Mouse (Mus musculus) midbrain, embryonic 10.5 days (tissue): ENCODE data around the gene Trim26. TPM values are rescaled to one million over a fixed set of nuclear protein-coding genes. Genes with fewer than 3 reads are reported as not detected.
"Not testable (repeated sequence)": the region's sequence is repeated elsewhere in the genome, so short reads cannot be mapped to it uniquely, and the experiment has no call there.

Source experiments
- DNase-seq: peaks from one replicate; pipeline ENCODE4 v3.0.0-alpha.2; 2017; ENCODE audit warnings: low spot score
- H3K27ac ChIP-seq: fragments of 300-500 bp; sonication (generic); replicated peaks from 2 replicates; pipeline ENCODE4 v1.5.1; 2016; ENCODE audit warnings: mild to moderate bottlenecking
- H3K27me3 ChIP-seq: fragments of 300-500 bp; sonication (generic); 2 replicates; pipeline ENCODE4 v1.6.1; 2016; ENCODE audit warnings: low read depth, mild to moderate bottlenecking; ENCODE audit not compliant: poor library complexity, severe bottlenecking
- H3K36me3 ChIP-seq: fragments of 300-500 bp; sonication (generic); 2 replicates; pipeline ENCODE4 v1.6.1; 2016; ENCODE audit warnings: mild to moderate bottlenecking, moderate library complexity
- H3K4me1 ChIP-seq: fragments of 300-500 bp; sonication (generic); 2 replicates; pipeline ENCODE4 v1.6.1; 2016
- H3K4me3 ChIP-seq: fragments of 300-500 bp; sonication (generic); 2 replicates; pipeline ENCODE4 v1.5.1; 2016; ENCODE audit warnings: mild to moderate bottlenecking, moderate library complexity
- H3K9me3 ChIP-seq: fragments of 300-500 bp; sonication (generic); replicated peaks from 2 replicates; pipeline ENCODE4 v1.6.1; 2016; ENCODE audit warnings: mild to moderate bottlenecking
- WGBS: fragments of 180-500 bp; shearing (Covaris S2); methylation state at CpG from one replicate; pipeline ENCODE4 v1.1.7; 2016; 5-methylcytosine and 5-hydroxymethylcytosine counted together
- polyA plus RNA-seq: library from polyadenylated mRNA; unstranded; fragments of >200 nt; fragmentation: Nextera tagmentation; extraction: Ambion mirVana; gene quantifications from 2 replicates; pipeline ENCODE4 v1.2.1, GENCODE M21; 2016

The Trim26 gene
- polyA plus RNA-seq, 1 experiment from 2014 or later: 46.0 TPM

- H3K4me3 ChIP-seq: no peak overlapping the region
- peaks cover 4% of the 10 kb centered on the region for H3K4me1 ChIP-seq
- WGBS: 64% methylated on average over 2 of the region's 2 CpGs
- peaks cover 34% of the 10 kb centered on the region for H3K36me3 ChIP-seq
- no peak overlapping the region for H3K27ac ChIP-seq
- no peak for DNase-seq
- no peaks in the 10 kb centered on the region for H3K9me3 ChIP-seq
- H3K27me3 ChIP-seq: peaks cover 9% of the 10 kb centered on the region
Measured at GRCm38 (mm10) chr17:36861680-36862079, 24.7 kb downstream of the Trim26 start.

DNA sequence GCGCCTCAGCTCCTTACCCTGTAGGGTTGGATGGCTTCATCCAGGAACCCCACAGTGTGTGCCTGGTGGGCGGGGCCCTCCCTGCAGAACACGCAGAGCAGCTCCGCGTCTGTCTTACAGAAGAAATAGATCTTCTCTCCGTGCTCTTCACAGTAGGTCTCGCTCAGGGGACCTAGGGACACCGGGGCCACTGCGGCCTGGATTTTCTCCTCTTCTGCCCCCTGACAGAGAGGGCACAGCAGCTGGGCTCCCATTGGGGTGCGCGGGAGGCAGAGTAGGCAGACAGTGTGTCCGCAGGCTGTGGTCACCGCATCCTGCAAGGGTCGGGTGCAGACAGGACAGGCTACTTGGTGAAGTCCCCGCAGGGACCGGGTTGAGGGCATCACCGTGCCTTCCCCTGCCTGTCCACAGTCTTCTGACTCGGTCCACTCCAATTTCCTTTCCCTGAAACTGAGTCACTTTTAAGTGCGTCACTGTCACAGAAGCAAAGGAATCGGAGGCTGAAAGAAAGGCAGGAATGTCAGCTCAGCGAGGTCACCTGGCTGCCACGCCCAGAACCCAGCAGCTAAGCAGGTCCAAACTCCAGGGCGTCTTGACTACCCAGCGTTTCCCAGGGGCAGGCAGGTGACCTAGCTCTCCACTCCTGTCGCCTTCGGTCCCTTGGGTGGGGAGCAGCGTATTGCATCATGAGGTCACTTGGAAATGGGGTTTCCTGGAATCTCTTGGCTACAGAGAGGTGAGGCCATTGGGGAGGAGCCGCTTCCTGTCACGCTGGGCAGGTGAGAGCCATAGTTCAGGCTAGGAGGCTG, 30.0 kb downstream of the Trim26 start, which contains the start of gene Trim15:
Gene Trim15 (minus strand): TSS at position 492 of the 809 bp plus-strand sequence.
- H3K9me3 ChIP-seq: no peaks in the 10 kb centered on the region
- peaks cover 11% of the 10 kb centered on the region for H3K4me1 ChIP-seq
- H3K4me3 ChIP-seq: peak within 1 kb of the TSS; percentile 46
- 0 out of 2 replicates have a peak within 1 kb of the TSS, but pooled peaks have one; percentile 23 for H3K27ac ChIP-seq
- peaks cover 21% of the 10 kb centered on the region for H3K27me3 ChIP-seq
- WGBS: 13% methylated on average over 29 of the region's 29 CpGs
- DNase-seq: no peak
- no peaks in the 10 kb centered on the region for H3K36me3 ChIP-seq

DNA sequence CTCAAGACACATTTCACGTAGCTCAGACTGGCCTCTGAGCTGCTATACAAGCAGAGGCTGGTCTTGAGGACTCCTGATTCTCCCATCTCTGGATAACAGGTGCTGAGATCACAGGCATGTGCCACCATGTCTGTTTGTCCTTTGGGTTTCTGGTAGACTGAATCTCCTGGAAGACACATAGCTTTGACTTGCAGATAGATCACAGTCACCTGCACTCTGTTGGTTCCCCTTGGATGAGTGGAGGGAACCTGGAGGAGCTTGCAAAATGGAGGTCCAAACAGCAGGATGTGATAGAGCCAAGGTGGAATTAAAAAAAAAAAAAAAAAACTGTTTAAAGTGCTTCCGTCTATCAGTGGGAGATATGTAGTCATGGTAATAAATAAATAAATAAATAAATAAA, 31.9 kb downstream of the Trim26 start:
- no peak overlapping the region for H3K27ac ChIP-seq
- WGBS: 83% methylated on average over 2 of the region's 2 CpGs
- H3K36me3 ChIP-seq: no peaks in the 10 kb centered on the region
- no peak for DNase-seq
- H3K4me1 ChIP-seq: peaks cover 11% of the 10 kb centered on the region
- peaks cover 21% of the 10 kb centered on the region for H3K27me3 ChIP-seq
- no peaks in the 10 kb centered on the region for H3K9me3 ChIP-seq
- no peak overlapping the region for H3K4me3 ChIP-seq

GRCm38 (mm10) chr17:36869284-36869954, 32.5 kb downstream of the Trim26 start, which contains the start of gene Trim10:
Gene Trim10 (plus strand): TSS chr17:36869574.
- H3K4me1 ChIP-seq: peaks cover 11% of the 10 kb centered on the region
- H3K27ac ChIP-seq: 0 out of 2 replicates have a peak within 1 kb of the TSS, but pooled peaks have one; percentile 19
- peaks cover 21% of the 10 kb centered on the region for H3K27me3 ChIP-seq
- WGBS: 84% methylated on average over 4 of the region's 4 CpGs
- H3K36me3 ChIP-seq: no peaks in the 10 kb centered on the region
- DNase-seq: no peak
- no peaks in the 10 kb centered on the region for H3K9me3 ChIP-seq
- peak within 1 kb of the TSS; percentile 23 for H3K4me3 ChIP-seq

DNA sequence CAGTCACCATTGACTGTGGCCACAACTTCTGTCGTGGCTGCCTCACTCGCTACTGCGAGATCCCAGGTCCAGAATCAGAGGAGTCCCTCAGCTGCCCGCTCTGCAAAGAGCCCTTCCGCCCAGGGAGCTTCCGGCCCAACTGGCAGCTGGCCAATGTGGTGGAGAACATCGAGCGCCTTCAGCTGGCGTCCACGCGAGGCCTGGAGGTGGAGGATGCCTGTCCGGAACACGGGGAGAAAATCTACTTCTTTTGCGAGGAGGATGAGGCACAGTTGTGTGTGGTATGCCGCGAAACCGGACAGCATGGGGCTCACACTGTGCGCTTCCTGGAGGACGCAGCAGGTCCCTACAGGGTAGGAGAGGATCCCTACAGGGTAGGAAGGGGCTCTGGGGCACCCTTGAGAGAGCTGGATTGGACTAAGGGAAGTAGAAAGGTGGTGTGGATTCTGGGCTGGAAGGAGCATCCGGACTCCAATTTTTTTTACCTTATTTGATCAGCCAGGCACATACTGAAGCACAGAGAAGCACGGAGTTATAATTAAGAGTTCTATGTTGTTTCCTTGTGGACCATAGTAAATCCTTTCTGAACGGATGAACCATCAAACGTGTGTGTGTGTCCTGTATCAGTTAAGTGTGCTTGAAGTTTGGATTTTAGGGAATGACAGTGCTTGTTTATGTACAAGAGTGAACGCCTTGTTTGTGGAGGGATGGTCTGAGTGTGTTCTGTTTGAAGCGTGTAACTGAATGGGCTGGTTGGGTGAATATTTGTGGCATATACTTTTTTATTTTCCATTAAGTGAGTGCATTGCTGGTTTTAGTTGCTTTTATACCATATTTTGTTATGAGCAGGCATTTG, 33.2 kb downstream of the Trim26 start:
- Histone ChIP-seq H3K4me3 (peak overlapping the region; percentile 23), H3K36me3 (no peaks in the 10 kb centered on the region), H3K4me1 (peaks cover 11% of the 10 kb centered on the region), H3K9me3 (no peaks in the 10 kb centered on the region), H3K27ac (0 out of 2 replicates have a peak overlapping the region, but pooled peaks have one; percentile 19), H3K27me3 (peaks cover 21% of the 10 kb centered on the region)
- no peak for DNase-seq
- 81% methylated on average over 25 of the region's 25 CpGs for WGBS

GRCm38 (mm10) chr17:36874636-36875035, 37.7 kb downstream of the Trim26 start:
- Histone ChIP-seq H3K27ac (no peak overlapping the region), H3K27me3 (no peaks in the 10 kb centered on the region), H3K36me3 (no peaks in the 10 kb centered on the region), H3K4me1 (no peaks in the 10 kb centered on the region), H3K4me3 (no peak overlapping the region), H3K9me3 (no peaks in the 10 kb centered on the region)
- 85% methylated on average over 4 of the region's 4 CpGs for WGBS
- DNase-seq: no peak

GRCm38 (mm10) chr17:36883350-36883749, 46.4 kb downstream of the Trim26 start:
- no peaks in the 10 kb centered on the region for H3K36me3 ChIP-seq

DNA sequence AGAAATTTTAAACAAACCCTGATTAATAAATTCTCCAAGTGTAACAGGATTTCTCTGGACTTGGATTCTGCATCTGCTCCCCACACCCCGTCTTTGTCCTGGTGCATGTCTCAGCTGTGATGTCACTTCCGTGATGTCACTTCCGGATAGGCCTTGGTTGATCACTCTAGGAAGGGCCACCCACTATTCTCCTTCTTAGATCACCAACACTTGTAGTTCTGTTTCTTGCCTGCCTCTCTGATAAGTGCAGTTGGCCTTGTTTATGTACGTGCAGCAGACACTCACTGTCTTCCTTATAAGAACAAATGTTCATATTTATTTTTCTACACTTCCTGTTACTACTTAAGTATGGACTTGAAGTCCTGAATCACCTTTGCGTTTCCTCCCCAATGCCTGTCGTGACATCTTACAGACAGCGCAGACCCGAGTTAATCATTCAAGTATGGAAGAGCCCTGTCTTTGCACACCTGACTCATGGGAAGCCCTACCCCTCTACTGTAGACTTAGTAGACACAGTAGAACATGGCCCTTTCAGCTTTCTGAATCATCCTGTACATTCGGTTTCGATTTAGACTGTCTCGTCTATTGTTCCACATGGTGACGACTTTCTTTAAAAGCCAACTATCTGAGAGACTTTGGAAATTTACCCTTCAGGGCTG, 48.3 kb downstream of the Trim26 start:
- 95% methylated on average over 12 of the region's 12 CpGs for WGBS
- no peak for DNase-seq
- H3K4me1 ChIP-seq: no peaks in the 10 kb centered on the region
- no peaks in the 10 kb centered on the region for H3K27me3 ChIP-seq
- no peak overlapping the region for H3K27ac ChIP-seq
- no peak overlapping the region for H3K4me3 ChIP-seq
- H3K9me3 ChIP-seq: no peaks in the 10 kb centered on the region
- H3K36me3 ChIP-seq: no peaks in the 10 kb centered on the region

More at GRCm38 (mm10) chr17:36883350-36883749, 46.4 kb downstream of the Trim26 start:
- DNase-seq: no peak
- Histone ChIP-seq H3K4me1 (no peaks in the 10 kb centered on the region), H3K4me3 (no peak overlapping the region), H3K9me3 (no peaks in the 10 kb centered on the region), H3K27me3 (no peaks in the 10 kb centered on the region), H3K27ac (no peak overlapping the region)
- 79% methylated on average over 2 of the region's 2 CpGs for WGBS

GRCm38 (mm10) chr17:36890073-36890903, 53.4 kb downstream of the Trim26 start, which contains the start of gene Trim40:
Gene Trim40 (minus strand): TSS chr17:36890123.
- DNase-seq: no peak
- Histone ChIP-seq H3K27ac (no peak within 1 kb of the TSS), H3K36me3 (no peaks in the 10 kb centered on the region), H3K4me3 (no peak within 1 kb of the TSS), H3K27me3 (no peaks in the 10 kb centered on the region), H3K4me1 (no peaks in the 10 kb centered on the region), H3K9me3 (no peaks in the 10 kb centered on the region)
- 87% methylated on average over 5 of the region's 5 CpGs for WGBS

DNA sequence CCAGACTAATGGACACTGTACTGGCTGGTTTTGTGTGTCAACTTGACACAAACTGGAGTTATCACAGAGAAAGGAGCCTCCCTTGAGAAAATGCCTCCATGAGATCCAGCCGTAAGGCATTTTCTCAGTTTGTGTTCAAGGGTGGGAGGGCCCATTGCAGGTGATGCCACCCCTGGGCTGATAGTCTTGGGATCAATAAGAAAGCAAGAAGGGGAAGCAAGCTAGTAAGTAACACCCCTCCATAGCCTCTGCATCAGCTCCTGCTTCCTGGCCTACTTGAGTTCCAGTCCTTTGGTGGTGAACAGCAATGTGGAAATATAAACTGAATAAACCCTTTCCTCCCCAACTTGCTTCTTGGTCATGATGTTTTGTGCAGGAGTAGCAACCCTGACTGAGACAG, 54.6 kb downstream of the Trim26 start:
- not testable (repeated sequence) for H3K4me3 ChIP-seq, H3K36me3 ChIP-seq, H3K27ac ChIP-seq, H3K4me1 ChIP-seq, H3K27me3 ChIP-seq, H3K9me3 ChIP-seq, DNase-seq
- 93% methylated on average over 1 of the region's 1 CpGs for WGBS

DNA sequence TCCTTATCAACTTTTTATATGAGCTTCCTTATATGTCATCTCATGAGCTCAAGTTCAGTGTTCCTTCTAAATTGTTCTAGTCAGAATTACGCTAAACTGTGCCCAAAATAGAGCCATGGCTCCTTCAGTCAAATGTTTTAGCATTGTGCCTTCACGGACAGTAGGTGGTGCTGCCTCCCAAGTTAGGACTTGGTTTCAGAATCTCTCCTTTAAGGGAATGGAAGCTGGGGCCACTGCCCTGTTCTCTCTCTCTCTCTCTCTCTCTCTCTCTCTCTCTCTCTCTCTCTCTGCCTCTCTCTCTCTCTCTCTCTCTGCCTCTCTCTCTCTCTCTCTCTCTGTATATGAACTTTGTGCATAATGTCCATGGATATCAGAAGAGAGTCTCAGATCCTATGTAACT, 55.4 kb downstream of the Trim26 start:
- Histone ChIP-seq H3K36me3 (no peaks in the 10 kb centered on the region), H3K9me3 (no peaks in the 10 kb centered on the region), H3K4me3 (no peak overlapping the region), H3K27me3 (no peaks in the 10 kb centered on the region), H3K4me1 (no peaks in the 10 kb centered on the region), H3K27ac (no peak overlapping the region)
- DNase-seq: peak; percentile 17
- 17% methylated on average over 2 of the region's 2 CpGs for WGBS
